Mouse (Mus musculus): Measurements from ENCODE around the gene Tpp1. TPM values are rescaled to one million over a fixed set of nuclear protein-coding genes. Genes with fewer than 3 reads are reported as not detected.

The Tpp1 gene
- 16.8 and 51.2 TPM in 2 replicates for total RNA-seq (2014; rRNA removed)
- polyA plus RNA-seq (2015; fragmentation: Nextera tagmentation; extraction: Ambion mirVana) = 38.7 and 40.0 TPM in 2 replicates

- Histone ChIP-seq H3K27ac (ENCODE audit: low read depth, low read length) (peak within 1 kb of the TSS; percentile 69), H3K4me3 (ENCODE audit: low read depth, low read length) (peak within 1 kb of the TSS; percentile 39), H3K27me3 (ENCODE audit: insufficient read depth, low read length) (no peaks in the 10 kb centered on the region), H3K4me1 (ENCODE audit: insufficient read depth) (0 out of 2 replicates have a peak, but pooled peaks cover 3% of the 10 kb centered on the region), H3K4me2 (ENCODE audit: low read depth) (peak within 1 kb of the TSS; percentile 62), H3K9me3 (ENCODE audit: low read length) (no peaks in the 10 kb centered on the region), H3K9ac (peak within 1 kb of the TSS; percentile 53), H3K36me3 (ENCODE audit: insufficient read depth) (peaks cover 61% of the 10 kb centered on the region)
- DNase-seq (peak; percentile 93), ATAC-seq (peak; percentile 97)
- 20% methylated on average over 20 of the region's 20 CpGs for WGBS
- no peak for TF ChIP-seq CTCF (IDR thresholded peaks at IDR 0.05; ENCODE audit: low read depth)
These were observed at the start of gene Tpp1 for GRCm38 (mm10) chr7:105751491-105752433. Gene Tpp1 (minus strand): TSS chr7:105752235.

- Histone ChIP-seq H3K36me3 (ENCODE audit: insufficient read depth) (no peaks in the 10 kb centered on the region), H3K4me2 (ENCODE audit: low read depth) (no peak overlapping the region), H3K27me3 (ENCODE audit: insufficient read depth, low read length) (no peaks in the 10 kb centered on the region), H3K9me3 (ENCODE audit: low read length) (no peaks in the 10 kb centered on the region), H3K4me3 (ENCODE audit: low read depth, low read length) (no peak overlapping the region), H3K4me1 (ENCODE audit: insufficient read depth) (no peaks in the 10 kb centered on the region), H3K27ac (ENCODE audit: low read depth, low read length) (no peak overlapping the region), H3K9ac (no peak overlapping the region)
- no peak for TF ChIP-seq CTCF (IDR thresholded peaks at IDR 0.05; ENCODE audit: low read depth)
- DNase-seq (no peak), ATAC-seq (no peak)
- 97% methylated on average over 3 of the region's 3 CpGs for WGBS
These were observed 44.9 kb upstream of the Tpp1 start for GRCm38 (mm10) chr7:105796972-105797371.

GRCm38 (mm10) chr7:105795759-105796366 lies 43.8 kb upstream of the Tpp1 start:
- no peak overlapping the region for H3K9ac ChIP-seq
- H3K4me3 ChIP-seq (ENCODE audit: low read depth, low read length) = no peak overlapping the region
- DNase-seq (no peak), ATAC-seq (peak; percentile 32; the same call in 1 of the 2 replicates)
- no peaks in the 10 kb centered on the region for H3K9me3 ChIP-seq (ENCODE audit: low read length)
- 22% methylated on average over 7 of the region's 7 CpGs for WGBS
- peak; percentile 48 for TF ChIP-seq CTCF (IDR thresholded peaks at IDR 0.05; ENCODE audit: low read depth)
- no peaks in the 10 kb centered on the region for H3K4me1 ChIP-seq (ENCODE audit: insufficient read depth)
- no peaks in the 10 kb centered on the region for H3K27me3 ChIP-seq (ENCODE audit: insufficient read depth, low read length)
- no peak overlapping the region for H3K4me2 ChIP-seq (ENCODE audit: low read depth)
- H3K36me3 ChIP-seq (ENCODE audit: insufficient read depth) = no peaks in the 10 kb centered on the region
- H3K27ac ChIP-seq (ENCODE audit: low read depth, low read length) = no peak overlapping the region

GRCm38 (mm10) chr7:105793701-105794100 lies 41.7 kb upstream of the Tpp1 start:
- Histone ChIP-seq H3K27me3 (ENCODE audit: insufficient read depth, low read length) (no peaks in the 10 kb centered on the region), H3K4me1 (ENCODE audit: insufficient read depth) (peaks cover 6% of the 10 kb centered on the region), H3K36me3 (ENCODE audit: insufficient read depth) (no peaks in the 10 kb centered on the region), H3K27ac (ENCODE audit: low read depth, low read length) (no peak overlapping the region), H3K9ac (no peak overlapping the region), H3K4me2 (ENCODE audit: low read depth) (no peak overlapping the region), H3K9me3 (ENCODE audit: low read length) (no peaks in the 10 kb centered on the region), H3K4me3 (ENCODE audit: low read depth, low read length) (no peak overlapping the region)
- ATAC-seq = no peak
- DNase-seq = no peak
- WGBS = 77% methylated on average over 7 of the region's 7 CpGs
- no peak for TF ChIP-seq CTCF (IDR thresholded peaks at IDR 0.05; ENCODE audit: low read depth)

- WGBS = 94% methylated on average over 1 of the region's 1 CpGs
- H3K27me3 ChIP-seq (ENCODE audit: insufficient read depth, low read length) = no peaks in the 10 kb centered on the region
- no peak for ATAC-seq
- H3K4me1 ChIP-seq (ENCODE audit: insufficient read depth) = peaks cover 13% of the 10 kb centered on the region
- no peak overlapping the region for H3K9ac ChIP-seq
- H3K36me3 ChIP-seq (ENCODE audit: insufficient read depth) = no peaks in the 10 kb centered on the region
- no peak overlapping the region for H3K27ac ChIP-seq (ENCODE audit: low read depth, low read length)
- TF ChIP-seq CTCF (IDR thresholded peaks at IDR 0.05; ENCODE audit: low read depth) = no peak
- H3K4me2 ChIP-seq (ENCODE audit: low read depth) = no peak overlapping the region
- no peak overlapping the region for H3K4me3 ChIP-seq (ENCODE audit: low read depth, low read length)
- no peak for DNase-seq
- no peaks in the 10 kb centered on the region for H3K9me3 ChIP-seq (ENCODE audit: low read length)
These were observed 39.1 kb upstream of the Tpp1 start for GRCm38 (mm10) chr7:105791147-105791546.

GRCm38 (mm10) chr7:105787285-105788140 lies 35.5 kb upstream of the Tpp1 start, which contains the start of gene Dchs1:
Gene Dchs1 (minus strand): TSS chr7:105787654.
- DNase-seq (peak; percentile 72), ATAC-seq (peak; percentile 74)
- H3K9me3 ChIP-seq (ENCODE audit: low read length) = no peaks in the 10 kb centered on the region
- TF ChIP-seq CTCF (IDR thresholded peaks at IDR 0.05; ENCODE audit: low read depth) = no peak
- peaks cover 35% of the 10 kb centered on the region for H3K4me1 ChIP-seq (ENCODE audit: insufficient read depth)
- 2% methylated on average over 55 of the region's 97 CpGs for WGBS
- H3K36me3 ChIP-seq (ENCODE audit: insufficient read depth) = peaks cover 10% of the 10 kb centered on the region; the same call in 1 of the 2 replicates
- peak within 1 kb of the TSS; percentile 83 for H3K4me2 ChIP-seq (ENCODE audit: low read depth)
- peak within 1 kb of the TSS; percentile 100 for H3K9ac ChIP-seq
- H3K4me3 ChIP-seq (ENCODE audit: low read depth, low read length) = peak within 1 kb of the TSS; percentile 97
- H3K27me3 ChIP-seq (ENCODE audit: insufficient read depth, low read length) = no peaks in the 10 kb centered on the region
- H3K27ac ChIP-seq (ENCODE audit: low read depth, low read length) = peak within 1 kb of the TSS; percentile 99

Measured in forebrain, postnatal 0 days (tissue).